Mouse (Mus musculus): Measurements from ENCODE around the gene Pold1. TPM values are rescaled to one million over a fixed set of nuclear protein-coding genes. Genes with fewer than 3 reads are reported as not detected.

Gene Pold1
- polyA plus RNA-seq, 1 experiment from 2014 or later, result 74.7 TPM

GRCm38 (mm10) chr7:44546274-44546673 lies 2.4 kb downstream of the Pold1 start:
- Histone ChIP-seq H3K4me1 (replicated peaks; ENCODE audit: control insufficient read depth, insufficient read depth, low read length) (peaks cover 12% of the 10 kb centered on the region), H3K4me3 (ENCODE audit: low read depth, low read length) (no peak overlapping the region), H3K27ac (ENCODE audit: low read depth) (no peak overlapping the region), H3K27me3 (replicated peaks; ENCODE audit: control insufficient read depth, insufficient read depth, low read length) (no peaks in the 10 kb centered on the region), H3K4me2 (ENCODE audit: low read length) (no peak overlapping the region), H3K9me3 (ENCODE audit: control insufficient read depth, low read length) (no peaks in the 10 kb centered on the region), H3K9ac (ENCODE audit: low read length) (no peak overlapping the region), H3K36me3 (ENCODE audit: control insufficient read depth, insufficient read depth, low read length) (peaks cover 33% of the 10 kb centered on the region)
- DNase-seq (ENCODE audit: low spot score) (no peak), ATAC-seq (replicated peaks; ENCODE audit: low FRiP score, low TSS enrichment, low read depth) (no peak)
- 98% methylated on average over 3 of the region's 3 CpGs for WGBS

DNA sequence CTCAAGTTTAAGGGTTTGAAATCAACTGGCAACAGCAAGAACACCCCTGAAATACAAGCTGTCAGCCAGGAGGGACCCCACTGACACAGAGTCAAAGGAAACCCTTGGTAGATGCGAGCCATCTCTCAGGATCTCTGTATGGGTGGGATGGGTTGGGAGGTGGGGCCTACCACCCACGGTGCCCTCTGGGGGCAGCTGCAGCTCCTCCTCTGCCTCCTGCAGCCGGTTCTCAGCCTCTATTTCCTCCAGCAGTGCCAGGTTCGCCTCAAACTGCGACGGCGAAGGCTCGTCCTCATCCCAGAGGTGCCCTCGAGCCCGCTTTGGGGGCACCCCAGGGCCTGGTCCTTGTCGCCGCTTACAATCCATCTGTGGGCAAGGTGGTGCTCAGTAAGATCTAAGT lies 5.6 kb downstream of the Pold1 start:
- Histone ChIP-seq H3K4me1 (replicated peaks; ENCODE audit: control insufficient read depth, insufficient read depth, low read length) (peaks cover 12% of the 10 kb centered on the region), H3K4me3 (ENCODE audit: low read depth, low read length) (no peak overlapping the region), H3K4me2 (ENCODE audit: low read length) (no peak overlapping the region), H3K27me3 (replicated peaks; ENCODE audit: control insufficient read depth, insufficient read depth, low read length) (no peaks in the 10 kb centered on the region), H3K9me3 (ENCODE audit: control insufficient read depth, low read length) (no peaks in the 10 kb centered on the region), H3K9ac (ENCODE audit: low read length) (no peak overlapping the region), H3K36me3 (ENCODE audit: control insufficient read depth, insufficient read depth, low read length) (peaks cover 45% of the 10 kb centered on the region), H3K27ac (ENCODE audit: low read depth) (no peak overlapping the region)
- no peak for DNase-seq (ENCODE audit: low spot score)
- ATAC-seq (replicated peaks; ENCODE audit: low FRiP score, low TSS enrichment, low read depth), result no peak
- 82% methylated on average over 12 of the region's 12 CpGs for WGBS

- ATAC-seq (replicated peaks; ENCODE audit: low FRiP score, low TSS enrichment, low read depth) (no peak), DNase-seq (ENCODE audit: low spot score) (no peak)
- Histone ChIP-seq H3K27ac (ENCODE audit: low read depth) (no peak overlapping the region), H3K4me3 (ENCODE audit: low read depth, low read length) (no peak overlapping the region), H3K4me2 (ENCODE audit: low read length) (no peak overlapping the region), H3K9me3 (ENCODE audit: control insufficient read depth, low read length) (no peaks in the 10 kb centered on the region), H3K36me3 (ENCODE audit: control insufficient read depth, insufficient read depth, low read length) (peaks cover 50% of the 10 kb centered on the region), H3K4me1 (replicated peaks; ENCODE audit: control insufficient read depth, insufficient read depth, low read length) (peaks cover 7% of the 10 kb centered on the region), H3K27me3 (replicated peaks; ENCODE audit: control insufficient read depth, insufficient read depth, low read length) (no peaks in the 10 kb centered on the region), H3K9ac (ENCODE audit: low read length) (no peak overlapping the region)
- WGBS, result 91% methylated on average over 11 of the region's 11 CpGs
These were observed 6.1 kb downstream of the Pold1 start for GRCm38 (mm10) chr7:44542555-44542954.

DNA sequence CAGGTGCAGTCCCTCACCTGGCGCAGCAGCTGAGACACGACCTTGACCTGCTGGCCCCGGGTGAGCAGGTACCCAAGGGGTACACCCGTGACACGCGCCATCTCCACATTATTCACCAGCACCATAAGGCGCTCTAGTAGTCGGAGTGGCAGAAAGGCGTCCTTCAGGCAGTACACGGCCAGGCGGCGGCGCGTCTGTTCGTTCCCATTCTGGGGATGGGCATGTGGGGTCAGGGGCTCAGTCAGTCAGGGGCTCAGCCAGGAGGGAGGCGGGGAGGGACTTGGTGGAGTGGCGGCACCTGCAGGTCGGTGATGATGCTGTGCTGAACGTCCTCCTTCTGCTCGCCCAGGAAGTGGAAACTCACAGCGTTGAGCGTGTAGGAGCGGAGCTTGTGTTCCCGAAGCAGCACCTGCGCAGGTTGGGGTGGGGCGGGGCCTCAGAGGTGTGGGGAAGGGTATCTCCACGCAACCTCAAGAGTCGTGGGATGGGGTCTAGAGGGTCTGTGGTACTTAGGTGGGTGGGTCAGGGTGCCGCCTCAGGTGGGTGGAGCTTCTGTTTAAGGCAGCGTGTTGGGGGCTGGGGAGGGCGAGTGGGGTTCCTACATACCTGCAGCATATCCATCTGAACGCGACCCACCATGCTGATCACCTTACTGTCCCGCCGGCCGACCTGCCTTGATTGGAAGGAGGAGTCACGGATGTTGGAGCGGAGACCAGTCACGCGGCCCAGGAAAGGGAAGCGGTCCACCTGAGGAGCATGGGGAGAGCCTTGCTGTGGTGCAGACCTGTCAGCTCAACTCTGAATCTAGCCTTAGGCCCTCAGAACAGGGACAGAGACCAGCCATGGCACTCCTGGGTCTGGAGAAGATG lies 9.7 kb downstream of the Pold1 start:
- Histone ChIP-seq H3K4me2 (ENCODE audit: low read length) (no peak overlapping the region), H3K27ac (ENCODE audit: low read depth) (no peak overlapping the region), H3K9me3 (ENCODE audit: control insufficient read depth, low read length) (no peaks in the 10 kb centered on the region), H3K4me1 (replicated peaks; ENCODE audit: control insufficient read depth, insufficient read depth, low read length) (no peaks in the 10 kb centered on the region), H3K27me3 (replicated peaks; ENCODE audit: control insufficient read depth, insufficient read depth, low read length) (no peaks in the 10 kb centered on the region), H3K9ac (ENCODE audit: low read length) (no peak overlapping the region), H3K36me3 (ENCODE audit: control insufficient read depth, insufficient read depth, low read length) (peaks cover 86% of the 10 kb centered on the region), H3K4me3 (ENCODE audit: low read depth, low read length) (no peak overlapping the region)
- DNase-seq (ENCODE audit: low spot score) (no peak), ATAC-seq (replicated peaks; ENCODE audit: low FRiP score, low TSS enrichment, low read depth) (no peak)
- WGBS, result 91% methylated on average over 41 of the region's 41 CpGs

GRCm38 (mm10) chr7:44537496-44537895 lies 11.2 kb downstream of the Pold1 start:
- H3K27me3 ChIP-seq (replicated peaks; ENCODE audit: control insufficient read depth, insufficient read depth, low read length), result no peaks in the 10 kb centered on the region
- no peak overlapping the region for H3K4me2 ChIP-seq (ENCODE audit: low read length)
- peaks cover 93% of the 10 kb centered on the region for H3K36me3 ChIP-seq (ENCODE audit: control insufficient read depth, insufficient read depth, low read length)
- H3K9me3 ChIP-seq (ENCODE audit: control insufficient read depth, low read length), result no peaks in the 10 kb centered on the region
- ATAC-seq (replicated peaks; ENCODE audit: low FRiP score, low TSS enrichment, low read depth) (no peak), DNase-seq (ENCODE audit: low spot score) (no peak)
- no peaks in the 10 kb centered on the region for H3K4me1 ChIP-seq (replicated peaks; ENCODE audit: control insufficient read depth, insufficient read depth, low read length)
- no peak overlapping the region for H3K9ac ChIP-seq (ENCODE audit: low read length)
- 93% methylated on average over 13 of the region's 13 CpGs for WGBS
- no peak overlapping the region for H3K4me3 ChIP-seq (ENCODE audit: low read depth, low read length)
- no peak overlapping the region for H3K27ac ChIP-seq (ENCODE audit: low read depth)

DNA sequence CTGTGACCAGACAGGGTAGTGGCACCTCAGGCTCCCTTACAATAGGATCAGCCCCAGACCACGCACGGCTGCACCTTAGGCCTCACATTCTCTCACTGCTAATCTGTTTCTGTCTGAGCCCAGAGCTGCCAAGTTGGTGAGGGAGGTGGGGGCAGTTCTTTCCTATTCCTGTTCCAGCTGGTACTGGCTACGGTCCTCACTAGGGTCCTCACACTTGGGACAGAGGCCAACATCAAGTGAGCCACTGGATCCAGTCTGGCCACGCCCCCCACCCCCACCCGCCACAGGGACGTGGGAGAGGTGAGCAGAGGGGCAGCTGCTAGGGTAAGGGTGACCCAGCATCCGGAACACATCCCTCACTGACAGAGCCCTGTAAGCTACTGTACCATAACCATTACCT lies 11.6 kb downstream of the Pold1 start:
- Histone ChIP-seq H3K27me3 (replicated peaks; ENCODE audit: control insufficient read depth, insufficient read depth, low read length) (no peaks in the 10 kb centered on the region), H3K27ac (ENCODE audit: low read depth) (no peak overlapping the region), H3K9me3 (ENCODE audit: control insufficient read depth, low read length) (no peaks in the 10 kb centered on the region), H3K4me1 (replicated peaks; ENCODE audit: control insufficient read depth, insufficient read depth, low read length) (no peaks in the 10 kb centered on the region), H3K4me3 (ENCODE audit: low read depth, low read length) (no peak overlapping the region), H3K9ac (ENCODE audit: low read length) (no peak overlapping the region), H3K36me3 (ENCODE audit: control insufficient read depth, insufficient read depth, low read length) (peaks cover 88% of the 10 kb centered on the region), H3K4me2 (ENCODE audit: low read length) (no peak overlapping the region)
- ATAC-seq (replicated peaks; ENCODE audit: low FRiP score, low TSS enrichment, low read depth) (no peak), DNase-seq (ENCODE audit: low spot score) (no peak)
- 79% methylated on average over 7 of the region's 7 CpGs for WGBS

DNA sequence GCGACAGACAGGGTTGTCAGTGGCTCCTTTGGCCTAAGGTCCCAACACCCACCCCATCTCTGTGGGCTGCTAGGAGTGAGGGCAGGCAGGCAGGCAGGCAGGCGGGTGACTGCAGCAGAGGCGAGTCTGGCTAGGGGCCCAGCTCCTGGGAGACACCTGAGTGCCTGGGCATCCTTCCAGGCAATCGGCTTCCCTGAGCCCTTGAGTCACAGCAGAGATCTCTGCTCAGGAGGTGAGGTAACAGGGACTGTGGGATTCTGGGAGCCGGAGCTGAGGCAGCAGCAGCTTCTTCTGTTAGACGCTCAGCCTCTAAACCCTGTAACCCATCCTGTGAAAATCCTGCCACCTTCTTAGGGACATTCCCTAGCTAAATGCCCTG lies 12.1 kb downstream of the Pold1 start:
- H3K4me2 ChIP-seq (ENCODE audit: low read length), result no peak overlapping the region
- ATAC-seq (replicated peaks; ENCODE audit: low FRiP score, low TSS enrichment, low read depth) (no peak), DNase-seq (ENCODE audit: low spot score) (no peak)
- no peaks in the 10 kb centered on the region for H3K4me1 ChIP-seq (replicated peaks; ENCODE audit: control insufficient read depth, insufficient read depth, low read length)
- no peak overlapping the region for H3K27ac ChIP-seq (ENCODE audit: low read depth)
- 91% methylated on average over 6 of the region's 6 CpGs for WGBS
- no peaks in the 10 kb centered on the region for H3K9me3 ChIP-seq (ENCODE audit: control insufficient read depth, low read length)
- H3K27me3 ChIP-seq (replicated peaks; ENCODE audit: control insufficient read depth, insufficient read depth, low read length), result no peaks in the 10 kb centered on the region
- no peak overlapping the region for H3K9ac ChIP-seq (ENCODE audit: low read length)
- H3K36me3 ChIP-seq (ENCODE audit: control insufficient read depth, insufficient read depth, low read length), result peaks cover 87% of the 10 kb centered on the region
- H3K4me3 ChIP-seq (ENCODE audit: low read depth, low read length), result no peak overlapping the region

GRCm38 (mm10) chr7:44535657-44536589 lies 12.7 kb downstream of the Pold1 start:
- ATAC-seq (replicated peaks; ENCODE audit: low FRiP score, low TSS enrichment, low read depth) (no peak), DNase-seq (ENCODE audit: low spot score) (no peak)
- no peaks in the 10 kb centered on the region for H3K9me3 ChIP-seq (ENCODE audit: control insufficient read depth, low read length)
- H3K36me3 ChIP-seq (ENCODE audit: control insufficient read depth, insufficient read depth, low read length), result peaks cover 81% of the 10 kb centered on the region
- H3K9ac ChIP-seq (ENCODE audit: low read length), result no peak overlapping the region
- no peak overlapping the region for H3K4me2 ChIP-seq (ENCODE audit: low read length)
- H3K27me3 ChIP-seq (replicated peaks; ENCODE audit: control insufficient read depth, insufficient read depth, low read length), result no peaks in the 10 kb centered on the region
- no peak overlapping the region for H3K27ac ChIP-seq (ENCODE audit: low read depth)
- WGBS, result 93% methylated on average over 27 of the region's 27 CpGs
- H3K4me1 ChIP-seq (replicated peaks; ENCODE audit: control insufficient read depth, insufficient read depth, low read length), result no peaks in the 10 kb centered on the region
- no peak overlapping the region for H3K4me3 ChIP-seq (ENCODE audit: low read depth, low read length)

All from intestine, embryonic 14.5 days (tissue).